Mouse (Mus musculus): Measurements from ENCODE around the gene Fam174b. TPM values are rescaled to one million over a fixed set of nuclear protein-coding genes. Genes with fewer than 3 reads are reported as not detected.

The Fam174b gene
- polyA plus RNA-seq, 1 experiment from 2014 or later = 28.8 TPM

GRCm38 (mm10) chr7:73774781-73775180 is 34.7 kb downstream of the Fam174b start:
- WGBS = 59% methylated on average over 9 of the region's 9 CpGs
- Histone ChIP-seq H3K36me3 (ENCODE audit: insufficient read depth, low read length) (no peaks in the 10 kb centered on the region), H3K9me3 (replicated peaks; ENCODE audit: low read length) (no peaks in the 10 kb centered on the region), H3K27me3 (ENCODE audit: insufficient read depth, low read length) (no peaks in the 10 kb centered on the region), H3K27ac (no peak overlapping the region), H3K4me2 (ENCODE audit: low read length) (no peak overlapping the region), H3K4me3 (replicated peaks; ENCODE audit: low read depth, low read length) (no peak overlapping the region), H3K4me1 (replicated peaks; ENCODE audit: insufficient read depth, low read length) (0 out of 2 replicates have a peak, but pooled peaks cover 4% of the 10 kb centered on the region), H3K9ac (ENCODE audit: low read depth, low read length) (no peak overlapping the region)
- ATAC-seq (replicated peaks; ENCODE audit: low FRiP score, low read depth) = no peak
- no peak for DNase-seq (ENCODE audit: low spot score)
- TF ChIP-seq CTCF (IDR thresholded peaks at IDR 0.05; ENCODE audit: low read depth) = no peak

DNA sequence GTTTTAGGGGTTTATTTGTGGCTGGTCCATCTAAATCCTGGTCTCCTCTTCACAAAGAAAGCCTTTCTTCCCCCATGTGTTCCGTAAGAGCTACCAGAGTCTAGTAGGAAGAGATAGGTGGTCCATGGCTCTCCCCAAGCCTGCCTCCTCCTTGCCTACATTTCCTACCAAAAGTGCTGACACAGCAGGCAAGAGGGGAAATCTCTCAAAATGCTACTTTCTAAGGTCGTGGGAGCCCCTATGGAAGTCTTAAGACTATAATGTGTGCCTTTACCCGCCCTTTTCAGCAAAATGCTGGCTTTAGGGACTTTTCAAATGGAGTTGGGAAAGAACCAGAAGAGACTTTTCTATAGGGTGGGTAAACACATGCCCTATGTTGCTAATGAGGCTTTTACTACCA is 37.7 kb downstream of the Fam174b start:
- Histone ChIP-seq H3K9me3 (replicated peaks; ENCODE audit: low read length) (no peaks in the 10 kb centered on the region), H3K4me3 (replicated peaks; ENCODE audit: low read depth, low read length) (no peak overlapping the region), H3K27me3 (ENCODE audit: insufficient read depth, low read length) (no peaks in the 10 kb centered on the region), H3K9ac (ENCODE audit: low read depth, low read length) (no peak overlapping the region), H3K4me1 (replicated peaks; ENCODE audit: insufficient read depth, low read length) (no peaks in the 10 kb centered on the region), H3K36me3 (ENCODE audit: insufficient read depth, low read length) (no peaks in the 10 kb centered on the region), H3K27ac (no peak overlapping the region), H3K4me2 (ENCODE audit: low read length) (no peak overlapping the region)
- WGBS = 74% methylated on average over 3 of the region's 3 CpGs
- no peak for DNase-seq (ENCODE audit: low spot score)
- no peak for TF ChIP-seq CTCF (IDR thresholded peaks at IDR 0.05; ENCODE audit: low read depth)
- no peak for ATAC-seq (replicated peaks; ENCODE audit: low FRiP score, low read depth)

DNA sequence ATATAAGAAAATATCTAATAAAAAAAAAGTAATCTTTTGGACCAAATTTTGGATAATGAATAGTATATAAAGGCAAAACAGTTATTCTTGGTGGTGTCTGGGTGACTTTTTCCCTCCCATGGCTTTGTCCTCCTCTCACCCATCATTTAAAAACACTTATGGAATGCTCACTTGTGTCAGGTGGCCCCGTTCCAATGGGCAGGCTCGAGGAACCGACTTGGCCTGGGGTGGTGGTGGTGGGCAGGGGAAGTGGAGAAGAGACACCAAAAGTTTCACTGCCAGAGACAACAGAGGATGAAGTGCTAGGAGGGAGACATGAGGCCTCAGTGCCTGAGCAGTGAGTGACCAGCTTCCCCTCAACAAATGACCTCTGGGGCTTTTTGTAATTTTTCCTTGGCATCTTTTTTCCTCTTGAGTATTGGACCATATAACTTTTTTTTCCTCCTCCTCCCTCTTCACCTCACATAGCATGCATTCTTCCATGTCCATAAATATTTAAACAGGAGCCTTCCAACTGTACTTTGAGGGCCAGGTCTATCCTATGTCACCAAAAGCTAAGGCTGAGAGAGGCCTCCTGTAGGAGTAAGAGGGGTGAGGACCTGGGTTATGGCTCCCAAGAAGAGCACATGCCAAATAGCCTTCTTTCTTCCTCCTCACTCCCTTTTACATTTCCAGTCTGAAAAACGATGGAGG is 44.8 kb downstream of the Fam174b start:
- no peaks in the 10 kb centered on the region for H3K27me3 ChIP-seq (ENCODE audit: insufficient read depth, low read length)
- H3K4me3 ChIP-seq (replicated peaks; ENCODE audit: low read depth, low read length) = no peak overlapping the region
- ATAC-seq (replicated peaks; ENCODE audit: low FRiP score, low read depth) (no peak), DNase-seq (ENCODE audit: low spot score) (no peak)
- 68% methylated on average over 4 of the region's 4 CpGs for WGBS
- no peak overlapping the region for H3K4me2 ChIP-seq (ENCODE audit: low read length)
- no peaks in the 10 kb centered on the region for H3K36me3 ChIP-seq (ENCODE audit: insufficient read depth, low read length)
- H3K9me3 ChIP-seq (replicated peaks; ENCODE audit: low read length) = no peaks in the 10 kb centered on the region
- no peaks in the 10 kb centered on the region for H3K4me1 ChIP-seq (replicated peaks; ENCODE audit: insufficient read depth, low read length)
- H3K9ac ChIP-seq (ENCODE audit: low read depth, low read length) = no peak overlapping the region
- H3K27ac ChIP-seq = no peak overlapping the region
- no peak for TF ChIP-seq CTCF (IDR thresholded peaks at IDR 0.05; ENCODE audit: low read depth)

GRCm38 (mm10) chr7:73785815-73786214 is 45.7 kb downstream of the Fam174b start:
- no peak for DNase-seq (ENCODE audit: low spot score)
- H3K27ac ChIP-seq = no peak overlapping the region
- H3K4me3 ChIP-seq (replicated peaks; ENCODE audit: low read depth, low read length) = no peak overlapping the region
- no peaks in the 10 kb centered on the region for H3K27me3 ChIP-seq (ENCODE audit: insufficient read depth, low read length)
- H3K4me1 ChIP-seq (replicated peaks; ENCODE audit: insufficient read depth, low read length) = no peaks in the 10 kb centered on the region
- H3K36me3 ChIP-seq (ENCODE audit: insufficient read depth, low read length) = no peaks in the 10 kb centered on the region
- TF ChIP-seq CTCF (IDR thresholded peaks at IDR 0.05; ENCODE audit: low read depth) = no peak
- ATAC-seq (replicated peaks; ENCODE audit: low FRiP score, low read depth) = no peak
- H3K9me3 ChIP-seq (replicated peaks; ENCODE audit: low read length) = no peaks in the 10 kb centered on the region
- no peak overlapping the region for H3K4me2 ChIP-seq (ENCODE audit: low read length)
- 86% methylated on average over 4 of the region's 4 CpGs for WGBS
- H3K9ac ChIP-seq (ENCODE audit: low read depth, low read length) = no peak overlapping the region

GRCm38 (mm10) chr7:73787513-73787912 is 47.4 kb downstream of the Fam174b start:
- H3K4me1 ChIP-seq (replicated peaks; ENCODE audit: insufficient read depth, low read length) = no peaks in the 10 kb centered on the region
- no peak overlapping the region for H3K9ac ChIP-seq (ENCODE audit: low read depth, low read length)
- H3K36me3 ChIP-seq (ENCODE audit: insufficient read depth, low read length) = no peaks in the 10 kb centered on the region
- no peaks in the 10 kb centered on the region for H3K9me3 ChIP-seq (replicated peaks; ENCODE audit: low read length)
- ATAC-seq (replicated peaks; ENCODE audit: low FRiP score, low read depth) (no peak), DNase-seq (ENCODE audit: low spot score) (no peak)
- H3K27ac ChIP-seq = no peak overlapping the region
- H3K4me2 ChIP-seq (ENCODE audit: low read length) = no peak overlapping the region
- no peak for TF ChIP-seq CTCF (IDR thresholded peaks at IDR 0.05; ENCODE audit: low read depth)
- WGBS = 68% methylated on average over 8 of the region's 8 CpGs
- H3K4me3 ChIP-seq (replicated peaks; ENCODE audit: low read depth, low read length) = no peak overlapping the region
- no peaks in the 10 kb centered on the region for H3K27me3 ChIP-seq (ENCODE audit: insufficient read depth, low read length)

DNA sequence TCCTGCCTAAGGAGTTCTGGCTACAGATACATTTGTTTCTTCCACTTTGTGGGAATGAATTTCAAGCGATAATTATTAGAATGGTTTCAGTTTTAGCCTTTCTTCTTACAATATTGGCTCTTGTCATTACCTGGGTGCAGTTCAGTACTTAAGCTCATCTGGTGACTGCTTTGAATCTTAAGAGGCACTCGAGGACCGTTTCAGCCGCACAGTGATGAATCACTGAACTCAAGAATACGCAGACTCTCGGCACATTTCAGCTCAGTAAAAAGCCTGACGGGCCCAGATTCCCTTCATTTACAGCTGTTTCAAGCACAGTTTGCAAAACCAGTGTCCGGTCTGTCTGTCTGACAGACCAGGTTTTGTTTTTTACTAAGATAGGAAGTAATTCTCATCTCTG is 51.0 kb downstream of the Fam174b start:
- Histone ChIP-seq H3K27me3 (ENCODE audit: insufficient read depth, low read length) (no peaks in the 10 kb centered on the region), H3K4me3 (replicated peaks; ENCODE audit: low read depth, low read length) (no peak overlapping the region), H3K36me3 (ENCODE audit: insufficient read depth, low read length) (no peaks in the 10 kb centered on the region), H3K4me1 (replicated peaks; ENCODE audit: insufficient read depth, low read length) (no peaks in the 10 kb centered on the region), H3K27ac (no peak overlapping the region), H3K4me2 (ENCODE audit: low read length) (no peak overlapping the region), H3K9ac (ENCODE audit: low read depth, low read length) (no peak overlapping the region), H3K9me3 (replicated peaks; ENCODE audit: low read length) (no peaks in the 10 kb centered on the region)
- ATAC-seq (replicated peaks; ENCODE audit: low FRiP score, low read depth) = no peak
- TF ChIP-seq CTCF (IDR thresholded peaks at IDR 0.05; ENCODE audit: low read depth) = no peak
- DNase-seq (ENCODE audit: low spot score) = no peak
- 71% methylated on average over 8 of the region's 8 CpGs for WGBS

DNA sequence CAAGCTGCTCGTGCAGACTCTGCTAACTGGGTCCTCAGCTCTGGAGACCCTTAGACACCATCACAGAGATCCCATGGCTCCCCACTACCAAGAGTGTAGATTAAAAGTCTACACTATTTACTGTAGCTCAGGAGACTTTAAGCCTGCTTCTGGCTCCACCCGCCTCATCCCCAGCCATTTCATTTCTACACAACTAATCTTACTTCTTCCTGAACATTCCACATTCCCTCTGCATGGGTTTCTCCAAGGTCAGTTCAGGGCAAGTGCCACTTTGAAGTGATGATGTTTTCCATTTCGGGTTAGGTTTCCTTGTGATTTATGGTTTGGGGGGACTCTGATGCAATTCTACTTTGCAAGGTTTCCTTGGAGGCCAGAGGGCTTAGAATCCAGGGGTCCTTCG is 52.1 kb downstream of the Fam174b start:
- Histone ChIP-seq H3K9ac (ENCODE audit: low read depth, low read length) (no peak overlapping the region), H3K27me3 (ENCODE audit: insufficient read depth, low read length) (no peaks in the 10 kb centered on the region), H3K27ac (no peak overlapping the region), H3K4me2 (ENCODE audit: low read length) (no peak overlapping the region), H3K4me1 (replicated peaks; ENCODE audit: insufficient read depth, low read length) (no peaks in the 10 kb centered on the region), H3K4me3 (replicated peaks; ENCODE audit: low read depth, low read length) (no peak overlapping the region), H3K9me3 (replicated peaks; ENCODE audit: low read length) (no peaks in the 10 kb centered on the region), H3K36me3 (ENCODE audit: insufficient read depth, low read length) (no peaks in the 10 kb centered on the region)
- 61% methylated on average over 4 of the region's 4 CpGs for WGBS
- DNase-seq (ENCODE audit: low spot score) (no peak), ATAC-seq (replicated peaks; ENCODE audit: low FRiP score, low read depth) (no peak)
- no peak for TF ChIP-seq CTCF (IDR thresholded peaks at IDR 0.05; ENCODE audit: low read depth)

Data from kidney, postnatal 0 days (tissue).